Mouse (Mus musculus) lung, postnatal 0 days (tissue): ENCODE results near the gene Ctla4.

Experiments
- CTCF ChIP-seq: IDR thresholded peaks from 2 replicates; pipeline ENCODE4 v1.5.1; 2016; ENCODE audit warnings: antibody characterized with exemption, mild to moderate bottlenecking
- EP300 ChIP-seq: IDR thresholded peaks from 2 replicates; pipeline ENCODE4 v1.6.1; 2016; ENCODE audit warnings: antibody characterized with exemption, mild to moderate bottlenecking, control low read depth

DNA sequence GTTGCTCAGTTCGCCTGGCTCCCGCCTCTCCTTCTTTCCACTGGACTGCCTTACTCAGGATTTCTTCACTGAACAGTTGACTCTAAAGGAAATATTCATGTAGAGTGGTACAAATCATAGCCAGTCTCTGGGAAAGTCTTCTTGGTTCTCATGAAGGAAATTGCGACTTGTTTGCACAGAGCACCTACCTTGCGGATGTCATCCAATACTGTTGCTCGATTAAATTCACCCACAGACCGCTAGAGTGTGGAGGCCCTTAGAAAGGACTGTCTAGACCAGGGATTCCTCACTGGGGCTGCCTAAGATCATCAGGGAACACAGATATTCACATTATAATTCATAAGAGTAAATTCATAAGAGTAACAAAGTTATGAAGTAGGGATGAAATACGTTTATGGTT lies 66.9 kb downstream of the Ctla4 start:
- TF ChIP-seq CTCF: no peak
- no peak for TF ChIP-seq EP300
